Comparison of ENCODE assay signal across 23 mouse cellular contexts in the genomic region with DNA sequence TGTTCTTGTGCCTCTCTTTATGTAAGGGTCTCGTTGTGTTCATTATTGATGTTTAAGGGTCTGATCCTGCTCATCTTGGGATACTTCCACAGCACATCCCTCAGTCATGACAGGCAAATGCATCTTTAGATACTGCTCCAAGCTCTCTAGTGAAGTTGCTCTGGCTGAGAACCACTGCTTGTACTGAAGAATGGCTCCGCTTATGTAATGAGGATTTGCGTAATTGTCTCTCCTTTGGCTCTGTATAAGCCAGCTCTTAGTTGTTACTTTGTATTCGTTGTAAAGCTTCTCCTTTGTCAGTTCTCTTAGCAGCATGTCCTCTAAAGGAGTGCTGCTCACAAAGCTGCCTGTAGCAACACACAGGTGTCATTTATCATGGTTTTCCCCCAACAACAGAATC. TPM values are rescaled to one million over a fixed set of nuclear protein-coding genes. Genes with fewer than 3 reads are reported as not detected.
"Had no signal": no experiment of that assay in that cellular context is flagged by ENCODE, and none has a peak within 500 bp of the region (broad histone marks: within the 10 kb centered on the region; RNA-seq: fewer than 3 reads in every experiment).

No protein-coding gene starts in this region.

- H3K27me3 ChIP-seq: midbrain, embryonic 12.5 days; neural tube, embryonic 13.5 days; neural tube, embryonic 15.5 days had no signal

- ATAC-seq: midbrain, embryonic 16.5 days had no signal

- H3K4me2 ChIP-seq: lung, embryonic 14.5 days; midbrain, embryonic 12.5 days; neural tube, embryonic 13.5 days; neural tube, embryonic 15.5 days had no signal

- DNase-seq: lung, adult 18-20 months; lung, embryonic 14.5 days; lung, postnatal 10 days; lung, postnatal 4 days; midbrain, embryonic 14.5 days; retina, postnatal 1 day; right cerebral cortex, adult 18-20 months; right cerebral cortex, postnatal 25 days; right cerebral cortex, postnatal 4 days; spleen, adult 18-20 months; thymus, adult 18-20 months; thymus, postnatal 14 days; thymus, postnatal 36 days had no signal

- H3K9me3 ChIP-seq: midbrain, embryonic 10.5 days; midbrain, embryonic 12.5 days; neural tube, embryonic 13.5 days; neural tube, embryonic 15.5 days had no signal

- H3K9ac ChIP-seq: lung, embryonic 14.5 days; midbrain, embryonic 12.5 days; neural tube, embryonic 13.5 days; neural tube, embryonic 15.5 days had no signal

- H3K27ac ChIP-seq: midbrain, embryonic 10.5 days; midbrain, embryonic 12.5 days; neural tube, embryonic 13.5 days; neural tube, embryonic 15.5 days had no signal

- H3K4me3 ChIP-seq: midbrain, embryonic 10.5 days; midbrain, embryonic 12.5 days; myocyte; neural tube, embryonic 13.5 days; neural tube, embryonic 15.5 days had no signal

- H3K4me1 ChIP-seq: midbrain, embryonic 10.5 days; midbrain, embryonic 12.5 days; neural tube, embryonic 13.5 days; neural tube, embryonic 15.5 days had no signal

RNA-seq across cellular contexts. Expression of a gene that starts 55.1 kb away (rescaled TPM):
- total RNA-seq: megakaryocyte, adult 5-6 weeks; megakaryocyte-erythroid progenitor cell, adult 5-6 weeks had no signal
- polyA plus RNA-seq: lung, embryonic 14.5 days; midbrain, embryonic 14.5 days; midbrain, embryonic 16.5 days; myocyte; neural tube, embryonic 13.5 days; neural tube, embryonic 15.5 days; stomach, embryonic 14.5 days; urinary bladder, adult 2 months had no signal
